Mouse (Mus musculus): ENCODE results near the gene Polg2. TPM values are rescaled to one million over a fixed set of nuclear protein-coding genes. Genes with fewer than 3 reads are reported as not detected.
"Not testable (repeated sequence)": the region's sequence is repeated elsewhere in the genome, so short reads cannot be mapped to it uniquely, and the experiment has no call there.

Polg2 gene
- total and polyA plus RNA-seq, 2 experiments from 2014 or later, result 10.0 to 10.5 TPM

- H3K4me3 ChIP-seq (ENCODE audit: low read depth, low read length), result no peak overlapping the region
- no peak for DNase-seq
- H3K27me3 ChIP-seq (ENCODE audit: insufficient read depth, low read length), result no peaks in the 10 kb centered on the region
- H3K4me1 ChIP-seq (ENCODE audit: insufficient read depth), result no peaks in the 10 kb centered on the region; the same call in 1 of the 2 replicates
- H3K9me3 ChIP-seq (ENCODE audit: low read length), result no peaks in the 10 kb centered on the region
- H3K27ac ChIP-seq (ENCODE audit: low read depth, low read length), result no peak overlapping the region
- H3K4me2 ChIP-seq (ENCODE audit: low read depth), result no peak overlapping the region
- no peak for ATAC-seq
- H3K9ac ChIP-seq, result no peak overlapping the region
- no peak for TF ChIP-seq CTCF (IDR thresholded peaks at IDR 0.05; ENCODE audit: low read depth)
- 92% methylated on average over 2 of the region's 2 CpGs for WGBS
- peaks cover 70% of the 10 kb centered on the region for H3K36me3 ChIP-seq (ENCODE audit: insufficient read depth)
Measured at GRCm38 (mm10) chr11:106815761-106816160, 36.4 kb upstream of the Polg2 start.

GRCm38 (mm10) chr11:106815331-106815730, 36.0 kb upstream of the Polg2 start:
- Histone ChIP-seq H3K4me1 (ENCODE audit: insufficient read depth) (no peaks in the 10 kb centered on the region; the same call in 1 of the 2 replicates), H3K27me3 (ENCODE audit: insufficient read depth, low read length) (no peaks in the 10 kb centered on the region), H3K36me3 (ENCODE audit: insufficient read depth) (peaks cover 68% of the 10 kb centered on the region), H3K4me3 (ENCODE audit: low read depth, low read length) (no peak overlapping the region), H3K27ac (ENCODE audit: low read depth, low read length) (no peak overlapping the region), H3K4me2 (ENCODE audit: low read depth) (no peak overlapping the region), H3K9ac (no peak overlapping the region), H3K9me3 (ENCODE audit: low read length) (no peaks in the 10 kb centered on the region)
- 90% methylated on average over 2 of the region's 2 CpGs for WGBS
- TF ChIP-seq CTCF (IDR thresholded peaks at IDR 0.05; ENCODE audit: low read depth), result no peak
- DNase-seq, result no peak
- no peak for ATAC-seq

DNA sequence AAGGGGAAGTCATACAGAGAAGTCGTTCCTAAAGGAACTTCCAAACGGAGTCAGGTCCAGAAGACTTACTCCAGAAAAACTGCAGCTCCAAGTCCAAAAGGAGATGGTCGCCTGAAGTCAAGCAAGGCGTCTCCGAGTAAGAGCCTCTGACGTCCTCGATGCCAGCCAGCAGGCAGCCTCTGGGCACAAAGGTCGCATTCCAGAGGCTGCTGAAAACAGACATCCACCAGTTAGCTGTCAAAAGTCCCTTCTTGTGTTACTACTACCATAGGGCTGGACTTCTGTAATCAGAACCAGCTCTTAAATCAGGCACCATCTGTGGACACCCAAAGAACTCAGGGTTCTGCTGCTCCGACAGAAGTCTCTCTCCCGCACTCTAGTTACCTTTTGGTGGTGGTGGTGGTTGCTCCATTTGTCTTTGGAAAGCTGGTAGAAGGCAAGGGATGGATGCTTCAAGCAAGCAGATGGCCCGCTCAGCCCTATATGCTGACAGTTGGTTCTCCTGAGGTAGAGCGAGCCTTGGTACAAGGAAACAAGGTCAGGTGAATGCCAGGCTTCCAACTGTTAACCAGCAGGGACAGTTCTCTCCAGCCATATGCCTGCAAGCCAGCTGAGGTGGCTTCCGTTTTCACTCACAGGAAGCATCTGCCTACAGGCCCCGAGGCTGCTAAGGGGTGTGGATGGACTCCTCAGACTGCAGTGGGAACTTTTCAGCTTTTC, 35.4 kb upstream of the Polg2 start:
- Histone ChIP-seq H3K9me3 (ENCODE audit: low read length) (no peaks in the 10 kb centered on the region), H3K27me3 (ENCODE audit: insufficient read depth, low read length) (no peaks in the 10 kb centered on the region), H3K4me1 (ENCODE audit: insufficient read depth) (no peaks in the 10 kb centered on the region; the same call in 1 of the 2 replicates), H3K4me2 (ENCODE audit: low read depth) (no peak overlapping the region), H3K36me3 (ENCODE audit: insufficient read depth) (peaks cover 67% of the 10 kb centered on the region), H3K27ac (ENCODE audit: low read depth, low read length) (no peak overlapping the region), H3K9ac (no peak overlapping the region), H3K4me3 (ENCODE audit: low read depth, low read length) (no peak overlapping the region)
- no peak for TF ChIP-seq CTCF (IDR thresholded peaks at IDR 0.05; ENCODE audit: low read depth)
- 90% methylated on average over 14 of the region's 14 CpGs for WGBS
- no peak for ATAC-seq
- no peak for DNase-seq

DNA sequence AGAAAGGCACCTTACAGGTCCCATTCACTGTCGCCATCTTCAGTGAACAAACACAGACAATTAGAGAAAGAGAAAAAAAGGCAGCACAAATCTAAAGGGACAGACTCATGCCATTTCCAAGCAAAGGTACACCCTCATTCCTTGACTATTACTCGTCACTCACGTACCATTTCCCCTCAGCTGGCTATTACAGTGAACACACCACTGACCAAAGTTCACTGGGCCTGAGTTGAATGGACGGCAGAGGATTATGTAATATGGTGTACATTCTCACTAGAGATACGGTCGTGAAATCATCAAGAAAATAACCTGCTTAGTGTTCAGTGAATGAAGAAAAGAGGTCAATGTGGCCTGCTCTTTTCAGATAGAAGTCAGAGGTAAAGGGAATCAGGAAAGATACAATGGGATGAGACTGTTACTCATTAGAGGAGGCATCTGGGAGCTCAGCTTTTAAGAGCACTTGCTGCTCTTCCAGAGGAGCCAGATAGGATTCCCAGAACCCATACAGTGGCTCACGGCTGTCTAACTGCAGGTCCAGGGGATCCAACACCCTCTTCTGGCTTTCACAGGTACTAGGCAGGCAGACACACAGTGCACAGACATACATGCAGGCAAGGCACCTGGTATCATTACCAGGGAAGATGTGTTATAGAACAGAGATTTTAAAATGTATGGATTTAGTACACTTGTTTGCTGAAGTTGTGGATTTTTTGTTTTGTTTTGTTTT, 33.2 kb upstream of the Polg2 start:
- ATAC-seq (no peak), DNase-seq (no peak)
- no peaks in the 10 kb centered on the region for H3K4me1 ChIP-seq (ENCODE audit: insufficient read depth)
- TF ChIP-seq CTCF (IDR thresholded peaks at IDR 0.05; ENCODE audit: low read depth), result no peak
- 91% methylated on average over 7 of the region's 7 CpGs for WGBS
- no peak overlapping the region for H3K27ac ChIP-seq (ENCODE audit: low read depth, low read length)
- peaks cover 62% of the 10 kb centered on the region for H3K36me3 ChIP-seq (ENCODE audit: insufficient read depth)
- H3K4me3 ChIP-seq (ENCODE audit: low read depth, low read length), result no peak overlapping the region
- H3K27me3 ChIP-seq (ENCODE audit: insufficient read depth, low read length), result no peaks in the 10 kb centered on the region
- no peak overlapping the region for H3K4me2 ChIP-seq (ENCODE audit: low read depth)
- no peak overlapping the region for H3K9ac ChIP-seq
- no peaks in the 10 kb centered on the region for H3K9me3 ChIP-seq (ENCODE audit: low read length)

DNA sequence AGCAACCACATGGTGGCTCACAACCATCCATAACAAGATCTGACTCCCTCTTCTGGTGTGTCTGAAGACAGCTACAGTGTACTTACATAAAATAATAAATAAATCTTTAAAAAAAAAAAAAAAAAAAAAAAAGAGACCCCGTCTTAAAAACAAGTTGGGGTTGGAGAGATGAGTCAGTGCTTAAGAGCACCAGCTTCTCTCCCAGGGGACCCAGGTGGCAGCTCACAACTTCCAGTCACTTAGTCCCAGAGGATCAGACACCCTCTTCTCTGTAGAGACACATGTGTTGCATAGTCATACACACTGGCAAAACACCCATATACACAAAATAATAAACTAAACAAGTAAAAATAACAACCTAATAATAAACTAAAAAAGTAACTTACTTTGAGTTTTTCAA, 28.1 kb upstream of the Polg2 start:
- not testable (repeated sequence) for DNase-seq; ATAC-seq; H3K9ac ChIP-seq; H3K4me2 ChIP-seq (ENCODE audit: low read depth); H3K27me3 ChIP-seq (ENCODE audit: insufficient read depth, low read length); H3K9me3 ChIP-seq (ENCODE audit: low read length); H3K27ac ChIP-seq (ENCODE audit: low read depth, low read length); H3K4me1 ChIP-seq (ENCODE audit: insufficient read depth); H3K4me3 ChIP-seq (ENCODE audit: low read depth, low read length)
- WGBS, result 82% methylated on average over 1 of the region's 1 CpGs
- H3K36me3 ChIP-seq (ENCODE audit: insufficient read depth), result peaks cover 38% of the 10 kb centered on the region

GRCm38 (mm10) chr11:106802069-106802627, 22.8 kb upstream of the Polg2 start:
- H3K4me2 ChIP-seq (ENCODE audit: low read depth), result no peak overlapping the region
- H3K36me3 ChIP-seq (ENCODE audit: insufficient read depth), result peaks cover 60% of the 10 kb centered on the region
- H3K9me3 ChIP-seq (ENCODE audit: low read length), result no peaks in the 10 kb centered on the region
- DNase-seq, result no peak
- ATAC-seq, result peak; percentile 47; the same call in 1 of the 2 replicates
- no peaks in the 10 kb centered on the region for H3K27me3 ChIP-seq (ENCODE audit: insufficient read depth, low read length)
- no peak overlapping the region for H3K27ac ChIP-seq (ENCODE audit: low read depth, low read length)
- no peak overlapping the region for H3K9ac ChIP-seq
- no peak overlapping the region for H3K4me3 ChIP-seq (ENCODE audit: low read depth, low read length)
- WGBS, result 67% methylated on average over 10 of the region's 10 CpGs
- no peaks in the 10 kb centered on the region for H3K4me1 ChIP-seq (ENCODE audit: insufficient read depth)
- TF ChIP-seq CTCF (IDR thresholded peaks at IDR 0.05; ENCODE audit: low read depth), result no peak

GRCm38 (mm10) chr11:106795679-106796078, 16.3 kb upstream of the Polg2 start:
- ATAC-seq (no peak), DNase-seq (no peak)
- no peaks in the 10 kb centered on the region for H3K4me1 ChIP-seq (ENCODE audit: insufficient read depth)
- no peak overlapping the region for H3K27ac ChIP-seq (ENCODE audit: low read depth, low read length)
- no peak overlapping the region for H3K9ac ChIP-seq
- no peak overlapping the region for H3K4me2 ChIP-seq (ENCODE audit: low read depth)
- no peaks in the 10 kb centered on the region for H3K9me3 ChIP-seq (ENCODE audit: low read length)
- peaks cover 56% of the 10 kb centered on the region for H3K36me3 ChIP-seq (ENCODE audit: insufficient read depth)
- no peaks in the 10 kb centered on the region for H3K27me3 ChIP-seq (ENCODE audit: insufficient read depth, low read length)
- 80% methylated on average over 9 of the region's 9 CpGs for WGBS
- H3K4me3 ChIP-seq (ENCODE audit: low read depth, low read length), result no peak overlapping the region
- TF ChIP-seq CTCF (IDR thresholded peaks at IDR 0.05; ENCODE audit: low read depth), result no peak
